Mouse (Mus musculus): ENCODE measurements around the gene Gm815.

Gm815 gene

GRCm38 (mm10) chr19:26885616-26886015, at the start of gene Gm815:
Gene Gm815, plus strand, starts transcription at chr19:26885881.
- DNase-seq (ENCODE audit: low read depth, low spot score): no peak

GRCm38 (mm10) chr19:26837626-26838025, 48.1 kb upstream of the Gm815 start:
- DNase-seq (ENCODE audit: low read depth, low spot score): no peak

- no peak for DNase-seq (ENCODE audit: low read depth, low spot score)
These were observed 41.8 kb upstream of the Gm815 start for GRCm38 (mm10) chr19:26843896-26844295.

- no peak for DNase-seq (ENCODE audit: low read depth, low spot score)
These were observed 40.9 kb upstream of the Gm815 start for GRCm38 (mm10) chr19:26844813-26845212.

DNA sequence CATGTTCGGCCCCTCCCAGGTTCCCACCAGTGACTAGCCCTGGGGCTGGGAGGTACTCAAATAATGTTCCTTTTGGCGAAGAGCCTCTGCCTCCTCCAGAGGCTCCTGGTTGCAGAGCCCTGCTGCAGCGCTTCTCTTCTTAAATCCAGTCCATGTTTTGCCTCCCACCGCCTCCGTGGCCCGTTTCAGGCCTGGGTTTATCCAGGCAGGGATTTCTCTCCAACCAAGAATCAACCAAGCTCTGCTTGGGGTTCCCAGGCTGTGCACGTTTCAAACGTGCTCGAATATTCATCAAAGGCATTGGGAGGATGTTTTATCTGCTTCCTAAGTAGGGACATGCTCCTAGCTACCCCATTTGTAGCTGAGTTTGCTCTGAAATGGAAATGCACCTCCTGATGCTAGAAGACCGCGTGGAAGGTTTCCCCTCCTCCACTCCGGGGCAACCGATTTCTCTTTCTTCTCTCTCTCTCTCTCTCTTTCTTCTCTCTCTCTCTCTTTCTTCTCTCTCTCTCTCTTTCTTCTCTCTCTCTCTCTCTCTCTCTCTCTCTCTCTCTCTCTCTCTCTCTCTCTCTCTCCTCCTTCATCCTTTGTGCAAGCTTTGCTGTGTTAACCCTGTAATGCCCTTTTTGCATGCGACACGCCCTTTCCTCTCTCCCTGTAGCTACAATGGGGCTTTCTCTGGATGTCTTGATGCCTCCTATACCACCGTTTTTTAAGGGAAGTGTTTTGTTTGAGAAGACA, 40.2 kb upstream of the Gm815 start:
- DNase-seq (ENCODE audit: low read depth, low spot score): peak; percentile 98

GRCm38 (mm10) chr19:26846017-26846285, 39.7 kb upstream of the Gm815 start:
- DNase-seq (ENCODE audit: low read depth, low spot score): no peak

- DNase-seq (ENCODE audit: low read depth, low spot score): no peak
These were observed 34.5 kb upstream of the Gm815 start for GRCm38 (mm10) chr19:26851017-26851782.

GRCm38 (mm10) chr19:26852325-26852900, 33.3 kb upstream of the Gm815 start:
- no peak for DNase-seq (ENCODE audit: low read depth, low spot score)

- no peak for DNase-seq (ENCODE audit: low read depth, low spot score)
These were observed 31.9 kb upstream of the Gm815 start for GRCm38 (mm10) chr19:26853701-26854282.

DNA sequence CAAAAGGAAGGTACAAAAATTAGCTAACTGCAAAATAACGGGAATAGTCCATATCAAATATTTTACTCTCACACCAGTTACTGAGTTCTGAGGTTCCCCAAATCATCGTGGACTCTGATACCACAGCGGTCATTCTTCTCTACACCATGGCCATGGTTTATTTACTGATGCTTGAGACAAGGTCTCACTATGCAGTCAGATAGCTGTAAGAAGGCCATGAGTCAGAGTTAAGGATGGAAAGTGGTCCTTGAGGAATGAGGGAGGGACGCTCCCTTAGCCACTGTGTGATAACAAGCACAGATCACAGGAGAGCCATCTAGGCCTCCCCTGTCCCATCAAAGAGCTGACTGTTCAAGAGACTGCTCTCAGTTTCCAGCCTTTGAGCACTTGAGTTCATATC, 31.0 kb upstream of the Gm815 start:
- no peak for DNase-seq (ENCODE audit: low read depth, low spot score)

GRCm38 (mm10) chr19:26855152-26855551, 30.5 kb upstream of the Gm815 start:
- DNase-seq (ENCODE audit: low read depth, low spot score): no peak

DNA sequence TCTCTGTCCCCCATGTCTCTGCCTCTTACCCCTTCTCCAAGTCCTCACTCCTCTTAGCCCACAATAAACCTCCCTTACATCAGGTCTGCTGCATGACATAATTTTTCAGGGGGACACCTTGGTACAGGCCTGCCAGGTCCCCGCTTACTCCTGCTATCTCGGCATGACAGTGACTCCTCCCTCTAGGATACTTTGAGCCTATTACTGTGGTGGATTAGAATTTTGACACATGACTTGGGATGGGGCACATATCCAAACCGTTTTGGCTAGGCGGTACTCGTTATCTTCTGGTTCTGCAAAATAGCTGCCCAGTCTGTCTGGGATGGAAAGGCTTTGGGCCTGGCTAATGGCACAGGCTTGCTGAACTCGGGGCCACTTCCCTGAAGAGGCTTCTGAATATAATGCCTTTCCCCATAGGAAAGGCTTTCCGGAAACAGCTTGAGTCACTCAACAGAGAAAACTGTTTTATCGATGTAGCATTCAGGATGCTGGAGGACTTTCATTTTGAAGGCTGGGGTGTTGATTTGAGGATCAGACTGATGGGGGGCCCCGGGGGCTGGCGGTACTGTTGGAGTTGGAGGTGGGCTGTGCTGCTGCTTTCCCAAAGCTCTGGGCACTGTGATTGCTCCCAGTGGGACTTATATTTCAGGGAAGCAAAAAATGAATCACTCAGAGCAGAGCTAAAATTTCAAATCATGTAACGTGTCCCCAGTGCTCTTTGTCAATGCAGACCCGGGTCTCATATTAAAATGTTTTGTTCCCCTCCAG, 27.1 kb upstream of the Gm815 start:
- no peak for DNase-seq (ENCODE audit: low read depth, low spot score)

- DNase-seq (ENCODE audit: low read depth, low spot score): no peak
These were observed 26.5 kb upstream of the Gm815 start for GRCm38 (mm10) chr19:26859195-26859570.

DNA sequence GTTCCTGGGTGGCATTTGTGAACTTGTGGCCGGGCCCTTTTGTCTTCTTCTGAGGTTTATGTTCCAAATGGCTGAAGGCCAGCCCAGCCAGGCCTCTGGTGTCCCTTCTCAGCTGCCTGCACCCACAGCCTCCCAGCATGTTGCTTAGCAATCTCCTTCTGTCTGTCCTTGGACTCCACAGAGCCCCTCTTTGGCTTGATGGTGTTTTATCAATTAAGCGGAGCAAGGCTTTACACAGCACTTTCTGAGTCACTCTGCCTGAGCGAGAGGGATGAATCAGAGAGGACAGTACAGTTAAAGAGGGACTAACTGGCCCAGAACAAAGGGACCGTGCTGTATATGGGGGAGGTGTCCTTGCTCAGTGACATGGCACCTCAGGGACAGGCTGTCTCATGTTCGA, 22.0 kb upstream of the Gm815 start:
- no peak for DNase-seq (ENCODE audit: low read depth, low spot score)

- no peak for DNase-seq (ENCODE audit: low read depth, low spot score)
These were observed 20.5 kb upstream of the Gm815 start for GRCm38 (mm10) chr19:26864975-26865690.

DNA sequence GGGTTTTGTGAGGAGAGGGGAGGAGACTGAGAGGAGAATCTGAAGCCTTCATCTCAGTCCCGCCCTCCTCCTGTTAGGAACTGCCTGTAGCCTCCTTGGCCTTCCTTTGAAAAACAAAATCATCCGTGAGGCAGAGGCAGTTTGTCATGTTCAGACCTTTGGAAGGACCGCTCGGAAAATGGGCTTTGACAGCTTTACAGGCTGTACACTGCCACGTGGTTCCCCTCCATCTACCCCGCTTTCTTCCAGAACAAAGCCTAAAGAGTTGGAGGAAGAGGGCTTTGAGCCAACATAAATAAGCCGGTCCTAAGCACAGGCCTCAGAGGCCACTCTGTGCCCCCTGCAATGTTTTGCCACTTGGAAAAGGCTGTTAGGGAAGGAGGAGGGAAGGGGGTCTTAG, 19.9 kb upstream of the Gm815 start:
- no peak for DNase-seq (ENCODE audit: low read depth, low spot score)

DNA sequence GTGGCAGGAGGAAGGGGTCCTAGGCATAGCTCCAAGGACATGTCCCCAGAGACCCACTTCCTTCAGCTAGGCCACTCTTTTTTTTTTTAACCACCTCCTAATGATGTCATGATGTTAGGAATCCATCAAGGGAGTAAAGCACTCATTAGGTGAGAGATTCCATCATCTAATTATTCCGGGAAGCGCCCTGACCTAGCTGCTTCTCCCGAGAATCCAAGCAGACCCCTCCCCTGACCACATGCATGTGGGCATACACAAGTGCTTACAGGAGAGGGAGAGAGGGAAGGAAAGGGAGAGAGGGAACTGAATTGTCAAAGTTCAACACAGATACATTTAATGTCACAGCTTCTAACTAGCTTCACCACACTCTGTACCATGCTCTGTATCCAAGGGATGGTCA, 16.1 kb upstream of the Gm815 start:
- no peak for DNase-seq (ENCODE audit: low read depth, low spot score)

- no peak for DNase-seq (ENCODE audit: low read depth, low spot score)
These were observed 15.4 kb upstream of the Gm815 start for GRCm38 (mm10) chr19:26870280-26870679.

- DNase-seq (ENCODE audit: low read depth, low spot score): no peak
These were observed 14.6 kb upstream of the Gm815 start for GRCm38 (mm10) chr19:26871096-26871495.

DNA sequence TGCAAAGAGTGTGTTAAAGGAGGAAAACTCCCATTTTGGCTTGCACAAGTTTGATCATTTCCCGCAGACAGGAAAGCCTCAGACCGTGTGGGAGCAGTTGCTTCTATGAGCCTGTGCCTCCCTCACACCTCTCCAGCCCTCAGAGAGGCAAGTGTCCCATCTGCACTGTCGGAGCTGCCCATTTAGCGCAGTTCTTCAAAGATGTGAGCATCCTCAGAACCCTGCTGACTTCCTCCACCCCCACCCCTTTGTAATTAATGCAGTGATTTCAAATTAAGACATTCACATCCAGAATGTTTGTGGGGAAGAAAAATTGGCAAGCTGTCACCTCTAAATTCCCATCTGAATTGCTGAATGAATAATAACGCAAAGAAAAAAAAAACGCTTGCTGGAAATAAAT, 12.8 kb upstream of the Gm815 start:
- DNase-seq (ENCODE audit: low read depth, low spot score): no peak

DNA sequence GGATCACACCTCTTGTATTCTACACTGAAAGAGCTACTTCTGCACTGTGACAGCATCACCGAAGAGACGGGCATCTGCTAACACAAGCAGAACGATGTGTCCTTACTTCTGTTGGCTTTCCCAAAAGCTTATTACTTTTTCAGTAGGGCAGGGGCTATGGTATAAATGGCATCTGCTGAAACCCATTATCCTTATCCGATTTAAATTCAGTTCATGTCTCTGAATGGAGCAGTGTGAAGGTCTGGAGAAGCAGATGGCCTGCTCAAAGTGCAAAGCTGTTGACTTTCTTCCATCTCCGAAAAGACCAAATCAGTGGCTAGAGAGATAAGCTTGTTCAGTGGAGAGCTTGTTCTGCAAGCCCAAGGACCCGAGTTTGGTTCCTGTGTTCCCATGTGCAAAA, 10.1 kb upstream of the Gm815 start:
- no peak for DNase-seq (ENCODE audit: low read depth, low spot score)

Measured in forelimb bud, embryonic 11.5 days (tissue).